Mouse (Mus musculus) testis, adult 10 weeks (tissue): ENCODE results near the gene Pgls. TPM values are rescaled to one million over a fixed set of nuclear protein-coding genes. Genes with fewer than 3 reads are reported as not detected.

ENCODE experiments used
- polyA plus RNA-seq: library from polyadenylated mRNA; stranded (reverse); fragments of 350-450 nt; fragmentation: Illumina TruSeq; extraction: RNeasy Lipid Tissue Mini Kit (QIAGEN cat#74804); gene quantifications from one replicate; pipeline ENCODE4 v1.2.3, GENCODE M21; 2014; ENCODE audit warnings: low read depth, low replicate concordance

The Pgls gene
- 0.36 TPM for polyA plus RNA-seq

DNA sequence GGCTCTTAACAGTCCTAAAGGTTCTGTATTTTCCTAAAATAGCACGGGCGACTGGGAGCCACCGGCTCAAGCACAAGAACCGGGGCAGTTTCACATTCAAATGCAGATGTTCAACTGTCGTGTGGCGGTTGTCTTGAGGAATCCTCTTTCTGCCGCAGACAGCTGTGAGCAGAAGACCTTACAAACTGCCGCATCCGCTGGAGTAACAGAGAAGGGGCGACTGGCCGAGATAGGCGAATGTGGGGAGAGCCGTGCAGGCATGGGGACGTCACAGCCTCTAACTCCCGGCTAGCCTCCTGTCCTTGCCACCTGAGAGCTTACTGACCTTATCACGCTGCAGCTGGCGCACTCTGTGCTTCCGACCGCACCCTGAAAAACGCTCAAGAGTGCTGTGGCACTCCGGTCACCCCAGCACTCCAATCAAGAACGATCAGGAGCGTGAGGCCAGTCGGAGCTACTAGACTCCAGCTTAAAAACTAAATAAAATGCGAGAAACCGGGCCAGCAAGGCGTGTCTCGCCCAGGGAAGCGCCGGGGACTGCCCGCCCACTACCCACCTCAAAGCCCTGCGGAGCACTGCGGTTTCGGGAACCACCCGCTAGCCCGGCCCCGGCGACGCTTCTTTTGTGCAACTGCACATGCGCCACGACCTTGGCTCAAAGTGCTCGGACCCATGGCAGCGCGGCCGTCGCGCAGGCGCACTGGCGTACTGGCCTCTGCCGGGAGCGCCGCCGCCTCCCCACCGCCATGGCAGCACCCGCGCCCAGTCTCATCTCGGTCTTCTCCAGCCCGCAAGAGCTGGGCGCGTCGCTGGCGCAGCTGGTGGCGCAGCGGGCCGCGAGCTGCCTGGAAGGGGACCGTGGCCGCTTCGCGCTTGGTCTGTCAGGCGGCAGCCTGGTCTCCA is at the start of gene Pgls:
Pgls (plus strand) TSS at position 706 of the 903 bp plus-strand sequence.

GRCm38 (mm10) chr8:71542632-71543343 is 49.2 kb upstream of the Pgls start, which contains the start of gene Mvb12a:
Gene Mvb12a (plus strand): TSS chr8:71542922.

DNA sequence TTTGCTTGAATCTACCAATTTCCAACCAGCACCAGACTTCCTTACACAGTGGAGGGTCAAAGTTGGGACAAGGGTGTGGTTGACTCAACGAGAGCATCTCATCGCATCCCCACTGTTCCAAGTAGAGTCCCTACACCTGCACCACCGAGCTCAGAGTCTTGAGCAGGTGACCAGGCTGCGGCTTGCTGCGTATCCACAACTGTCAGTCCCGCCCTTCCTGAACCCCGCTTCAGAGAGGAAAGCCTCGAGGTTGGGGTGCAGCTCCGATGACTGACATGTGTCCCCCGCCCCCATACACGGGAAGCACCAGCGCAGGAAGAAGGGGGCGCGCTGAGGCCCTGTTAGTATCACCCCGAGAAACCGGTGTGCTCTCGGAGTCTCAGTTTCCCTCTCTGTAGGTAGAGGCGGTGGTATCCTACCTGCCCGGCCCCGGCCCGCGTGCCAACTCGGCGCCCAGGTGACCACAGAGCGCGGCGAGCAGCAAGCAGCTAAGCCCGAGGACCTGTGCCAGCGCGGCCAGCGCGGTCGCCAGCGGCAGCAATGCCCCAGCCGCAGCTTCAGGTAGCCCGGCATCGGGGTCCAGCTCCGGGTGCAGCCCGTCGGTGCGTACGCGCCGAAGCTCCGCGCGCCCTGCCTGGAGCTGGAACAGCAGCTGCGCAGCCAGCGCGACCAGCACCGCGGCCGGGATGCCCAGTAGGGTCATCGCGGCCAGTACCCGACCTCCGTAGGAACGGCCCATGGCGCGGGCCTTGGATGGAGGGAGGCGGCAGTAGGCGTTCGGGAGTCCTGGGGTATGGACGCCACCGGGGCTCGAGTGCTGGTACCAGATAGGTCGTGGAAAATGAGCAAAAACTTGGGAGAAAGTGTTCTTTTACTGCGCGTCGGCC is 33.7 kb upstream of the Pgls start, which contains the start of gene Tmem221:
Tmem221 (minus strand) TSS at position 801 of the 887 bp plus-strand sequence.

GRCm38 (mm10) chr8:71566501-71566900 is 25.5 kb upstream of the Pgls start, which contains the start of gene Nxnl1:
Gene Nxnl1 (minus strand): TSS chr8:71566601.

GRCm38 (mm10) chr8:71568387-71568937 is 23.5 kb upstream of the Pgls start, which contains the start of gene Slc27a1:
Gene Slc27a1 (plus strand): TSS chr8:71568882.

DNA sequence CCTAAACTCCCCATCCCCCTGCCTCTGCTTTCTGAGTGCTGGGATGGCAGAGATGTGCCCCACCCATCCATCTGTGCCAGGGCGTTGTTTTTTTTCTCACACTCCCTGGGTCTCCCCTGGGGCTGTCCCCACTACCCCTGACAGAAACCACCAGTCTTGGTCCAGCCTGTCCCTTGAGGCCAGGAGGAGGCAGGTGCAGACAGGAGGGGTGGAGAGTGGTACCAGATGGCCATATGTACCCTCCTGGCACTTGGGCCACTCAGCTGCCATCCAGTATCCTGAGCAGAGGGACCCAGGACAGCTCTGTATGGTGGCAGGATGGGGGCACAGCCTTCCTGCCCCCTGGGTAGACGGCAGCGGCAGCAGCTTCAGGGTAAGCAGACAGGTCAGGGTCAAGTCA is 5.5 kb downstream of the Pgls start, which contains the start of gene Fam129c:
Fam129c (plus strand) TSS at position 198 of the 400 bp plus-strand sequence.

DNA sequence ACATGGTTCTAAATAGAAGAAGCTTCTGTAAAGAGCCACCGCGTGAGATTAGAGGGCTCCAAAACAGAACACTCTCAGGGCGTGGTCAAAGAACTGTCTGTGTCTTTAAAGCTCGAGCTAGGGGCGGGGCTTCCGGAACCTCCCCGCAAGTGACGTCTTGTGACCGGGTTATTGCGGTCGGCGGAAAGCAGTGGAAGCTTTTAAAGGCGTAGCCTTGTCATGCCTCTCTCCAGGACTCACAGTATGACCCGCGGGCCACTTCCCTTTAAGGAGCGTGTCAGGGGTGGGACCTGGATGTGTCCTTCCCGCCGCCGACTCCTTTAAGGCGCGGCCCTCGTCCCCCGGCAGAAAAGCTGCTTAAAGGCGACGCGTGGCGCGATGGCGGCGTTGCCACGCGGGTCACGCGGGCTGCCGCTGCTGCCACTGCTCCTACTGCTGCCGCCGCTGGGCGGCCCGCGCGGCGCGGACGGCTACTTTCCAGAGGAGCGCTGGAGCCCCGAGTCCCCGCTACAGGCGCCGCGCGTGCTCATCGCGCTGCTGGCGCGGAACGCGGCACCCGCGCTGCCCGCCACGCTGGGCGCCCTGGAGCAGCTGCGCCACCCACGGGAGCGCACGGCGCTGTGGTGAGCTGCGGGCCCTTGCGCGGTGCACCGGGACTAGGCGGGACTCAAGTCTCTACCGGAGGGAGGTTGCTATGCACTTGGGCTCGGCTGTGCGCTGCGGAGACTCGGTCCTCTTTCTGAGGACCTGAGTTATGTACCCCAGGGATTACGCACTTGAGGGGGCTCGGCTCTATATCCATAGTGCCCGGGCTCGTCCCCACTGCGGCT is 19.1 kb downstream of the Pgls start, which contains the start of gene Colgalt1:
Colgalt1 (plus strand) TSS at position 177 of the 830 bp plus-strand sequence.

Other genes with a start within 250 kb of the Pgls start
- 4.1 TPM for gene Use1, start 225.3 kb upstream of the Pgls start, polyA plus RNA-seq
- gene Ocel1, start 220.9 kb upstream of the Pgls start, polyA plus RNA-seq, result 6.8 TPM
- gene Nr2f6, start 210.2 kb upstream of the Pgls start, polyA plus RNA-seq, result 1.0 TPM
- 0.08 TPM for gene Ushbp1, start 196.4 kb upstream of the Pgls start, polyA plus RNA-seq
- 10.7 TPM for gene Babam1, start 195.3 kb upstream of the Pgls start, polyA plus RNA-seq
- gene Ankle1, start 186.2 kb upstream of the Pgls start, polyA plus RNA-seq, result 0.49 TPM
- 2.9 TPM for gene Abhd8, start 128.5 kb upstream of the Pgls start, polyA plus RNA-seq
- 2.6 TPM for gene Mrpl34, start 127.2 kb upstream of the Pgls start, polyA plus RNA-seq
- gene Dda1, start 123.0 kb upstream of the Pgls start, polyA plus RNA-seq, result 12.2 TPM
- 0.07 TPM for gene Ano8, start 106.2 kb upstream of the Pgls start, polyA plus RNA-seq
- 0.59 TPM for gene Gtpbp3, start 104.1 kb upstream of the Pgls start, polyA plus RNA-seq
- not detected for gene Plvap, start 80.4 kb upstream of the Pgls start, polyA plus RNA-seq
- gene Ccdc194, start 66.5 kb upstream of the Pgls start, polyA plus RNA-seq, result not detected
- 0.88 TPM for gene Bst2, start 54.7 kb upstream of the Pgls start, polyA plus RNA-seq
- 1.1 TPM for gene Mvb12a, start 49.3 kb upstream of the Pgls start, polyA plus RNA-seq
- 0.34 TPM for gene Tmem221, start 33.3 kb upstream of the Pgls start, polyA plus RNA-seq
- 0.38 TPM for gene Nxnl1, start 25.6 kb upstream of the Pgls start, polyA plus RNA-seq
- gene Slc27a1, start 23.3 kb upstream of the Pgls start, polyA plus RNA-seq, result 2.4 TPM
- 1.4 TPM for gene Fam129c, start 5.5 kb downstream of the Pgls start, polyA plus RNA-seq
- 17.1 TPM for gene Colgalt1, start 18.8 kb downstream of the Pgls start, polyA plus RNA-seq
- gene Unc13a, start 79.6 kb downstream of the Pgls start, polyA plus RNA-seq, result 0.04 TPM
- gene Jak3, start 84.1 kb downstream of the Pgls start, polyA plus RNA-seq, result 0.06 TPM
- gene Insl3, start 97.0 kb downstream of the Pgls start, polyA plus RNA-seq, result 108 TPM
- 0.13 TPM for gene B3gnt3, start 109.6 kb downstream of the Pgls start, polyA plus RNA-seq
- not detected for gene Fcho1, start 133.5 kb downstream of the Pgls start, polyA plus RNA-seq